Mouse (Mus musculus): ENCODE results near the gene Fsip1. TPM values are rescaled to one million over a fixed set of nuclear protein-coding genes. Genes with fewer than 3 reads are reported as not detected.
A peak's percentile ranks its signal among the peaks of the same experiment; 100 is the strongest.

The Fsip1 gene
- polyA plus RNA-seq, 1 experiment from 2014 or later = 2.3 TPM

DNA sequence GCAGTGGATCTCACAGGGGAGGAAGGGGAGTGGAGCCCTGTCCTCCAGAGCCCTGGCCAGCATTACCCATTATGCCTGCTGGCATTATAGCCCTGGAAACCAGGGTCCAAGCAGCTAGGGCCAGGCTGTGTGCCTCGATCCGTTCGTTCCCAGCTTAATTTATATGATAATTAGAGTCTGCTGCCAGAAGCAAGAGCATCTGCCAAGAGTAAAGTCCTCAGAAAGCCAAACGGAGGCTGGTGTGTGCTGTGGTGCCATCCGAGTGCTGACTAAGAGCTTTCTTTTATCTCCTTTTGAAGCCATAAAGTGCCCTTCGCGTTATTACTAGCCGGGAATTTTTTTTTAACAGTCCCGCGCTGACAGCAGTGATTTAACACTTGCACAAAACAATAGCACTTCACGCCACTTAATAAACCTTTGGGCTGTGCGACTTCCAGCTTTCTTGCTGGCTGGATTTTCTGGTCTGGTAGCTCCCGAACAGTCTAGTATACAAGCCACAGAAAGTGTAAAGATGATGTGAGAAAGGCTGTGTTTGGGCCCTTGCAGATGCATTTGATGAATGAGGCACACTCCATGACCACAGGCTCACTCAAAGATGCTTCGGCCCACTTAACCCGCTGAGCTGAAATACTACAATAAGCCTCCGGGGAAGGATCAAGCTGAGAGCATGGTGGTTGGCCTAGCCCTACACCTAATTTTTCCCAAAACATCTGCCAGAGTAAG lies 52.9 kb downstream of the Fsip1 start:
- no peak for ATAC-seq
- no peak for DNase-seq (ENCODE audit: low spot score)
- Histone ChIP-seq H3K4me3 (ENCODE audit: low read depth, low read length) (no peak overlapping the region), H3K4me1 (ENCODE audit: insufficient read depth, low read depth, low read length) (no peaks in the 10 kb centered on the region; the same call in none of the 2 replicates), H3K9ac (replicated peaks; ENCODE audit: low read depth) (no peak overlapping the region), H3K27ac (ENCODE audit: low read length) (no peak overlapping the region), H3K4me2 (replicated peaks; ENCODE audit: low read depth, low read length) (no peak overlapping the region), H3K9me3 (ENCODE audit: low read length) (no peaks in the 10 kb centered on the region), H3K36me3 (ENCODE audit: insufficient read depth, low read length) (no peaks in the 10 kb centered on the region), H3K27me3 (replicated peaks; ENCODE audit: insufficient read depth, low read length) (no peaks in the 10 kb centered on the region)
- 14% methylated on average over 16 of the region's 16 CpGs for WGBS
- no peak for TF ChIP-seq CTCF (IDR thresholded peaks at IDR 0.05)
- no peak for TF ChIP-seq EP300 (IDR thresholded peaks at IDR 0.05)

DNA sequence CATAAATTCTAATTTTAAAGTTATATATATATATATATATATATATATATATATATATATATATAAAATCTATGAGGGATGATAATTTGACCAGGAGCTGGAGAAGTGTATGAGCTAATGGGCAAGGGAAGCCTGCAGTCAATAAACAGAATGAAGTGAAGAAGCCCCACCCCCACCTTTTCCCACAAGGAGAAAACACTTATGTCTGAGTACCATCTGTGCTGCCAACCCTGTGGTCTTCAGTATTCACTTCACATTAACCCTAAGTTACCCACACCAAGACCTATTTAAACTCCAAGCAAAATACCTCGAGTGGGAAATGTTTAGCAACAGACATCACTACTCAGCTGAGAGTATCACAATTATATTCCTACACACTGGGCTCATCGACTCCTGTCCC lies 53.8 kb downstream of the Fsip1 start:
- no peak overlapping the region for H3K4me3 ChIP-seq (ENCODE audit: low read depth, low read length)
- no peak for TF ChIP-seq EP300 (IDR thresholded peaks at IDR 0.05)
- no peak for TF ChIP-seq CTCF (IDR thresholded peaks at IDR 0.05)

DNA sequence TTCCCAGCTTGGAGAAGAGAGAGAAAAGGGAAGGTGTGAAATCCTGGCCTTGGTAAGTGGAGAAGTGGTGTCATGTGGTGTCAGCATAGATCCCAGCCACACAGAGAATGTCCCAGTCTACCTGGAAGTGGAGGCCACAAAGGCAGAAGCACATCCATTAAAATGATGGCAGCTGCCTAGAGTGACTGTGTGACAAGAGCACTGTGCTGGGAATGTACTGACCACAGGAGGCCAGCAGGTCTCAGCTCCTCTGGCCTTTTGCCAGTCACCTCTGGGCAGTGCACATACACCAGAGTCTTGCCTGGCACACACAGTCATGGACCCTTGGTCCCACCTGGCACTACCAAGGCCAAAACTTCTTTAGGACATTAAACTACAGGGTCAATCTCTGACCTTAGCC lies 54.8 kb downstream of the Fsip1 start:
- Histone ChIP-seq H3K9ac (replicated peaks; ENCODE audit: low read depth) (no peak overlapping the region), H3K36me3 (ENCODE audit: insufficient read depth, low read length) (no peaks in the 10 kb centered on the region), H3K4me1 (ENCODE audit: insufficient read depth, low read depth, low read length) (no peaks in the 10 kb centered on the region; the same call in none of the 2 replicates), H3K4me2 (replicated peaks; ENCODE audit: low read depth, low read length) (no peak overlapping the region), H3K4me3 (ENCODE audit: low read depth, low read length) (no peak overlapping the region), H3K27me3 (replicated peaks; ENCODE audit: insufficient read depth, low read length) (no peaks in the 10 kb centered on the region), H3K9me3 (ENCODE audit: low read length) (no peaks in the 10 kb centered on the region), H3K27ac (ENCODE audit: low read length) (peak overlapping the region; percentile 20; the same call in 1 of the 2 replicates)
- peak; percentile 29; the same call in 1 of the 2 replicates for ATAC-seq
- DNase-seq (ENCODE audit: low spot score) = no peak
- TF ChIP-seq CTCF (IDR thresholded peaks at IDR 0.05) (no peak), EP300 (IDR thresholded peaks at IDR 0.05) (no peak)

More for the DNA sequence above, 53.8 kb downstream of the Fsip1 start:
- H3K27ac ChIP-seq (ENCODE audit: low read length) = no peak overlapping the region
- H3K9me3 ChIP-seq (ENCODE audit: low read length) = no peaks in the 10 kb centered on the region
- H3K9ac ChIP-seq (replicated peaks; ENCODE audit: low read depth) = no peak overlapping the region
- ATAC-seq (no peak), DNase-seq (ENCODE audit: low spot score) (no peak)
- no peaks in the 10 kb centered on the region for H3K36me3 ChIP-seq (ENCODE audit: insufficient read depth, low read length)
- no peaks in the 10 kb centered on the region for H3K27me3 ChIP-seq (replicated peaks; ENCODE audit: insufficient read depth, low read length)
- H3K4me1 ChIP-seq (ENCODE audit: insufficient read depth, low read depth, low read length) = no peaks in the 10 kb centered on the region; the same call in none of the 2 replicates
- 56% methylated on average over 2 of the region's 2 CpGs for WGBS
- no peak overlapping the region for H3K4me2 ChIP-seq (replicated peaks; ENCODE audit: low read depth, low read length)

DNA sequence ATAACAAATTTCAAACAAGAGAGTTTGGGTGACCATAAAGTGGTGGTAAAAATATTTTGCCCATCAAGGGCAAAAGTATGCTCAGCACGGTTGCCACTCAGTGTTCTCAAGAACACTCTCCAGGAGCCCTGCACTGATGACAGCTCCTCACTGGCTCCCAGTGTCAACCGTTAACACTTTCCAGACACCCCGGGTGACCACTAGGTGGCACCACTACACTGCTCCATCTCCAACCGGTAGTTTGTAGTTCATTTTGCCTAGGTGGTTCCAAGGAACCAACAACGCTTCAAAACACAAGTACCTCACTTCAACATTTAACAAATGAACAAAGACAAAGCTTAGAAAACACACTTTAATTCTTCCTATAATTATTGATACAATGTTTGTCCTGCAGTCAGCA lies 56.9 kb downstream of the Fsip1 start:
- H3K4me1 ChIP-seq (ENCODE audit: insufficient read depth, low read depth, low read length) = no peaks in the 10 kb centered on the region; the same call in none of the 2 replicates
- H3K9me3 ChIP-seq (ENCODE audit: low read length) = no peaks in the 10 kb centered on the region
- no peak for TF ChIP-seq EP300 (IDR thresholded peaks at IDR 0.05)
- TF ChIP-seq CTCF (IDR thresholded peaks at IDR 0.05) = peak; percentile 94
- H3K4me3 ChIP-seq (ENCODE audit: low read depth, low read length) = no peak overlapping the region
- WGBS = 2% methylated on average over 5 of the region's 5 CpGs
- no peak overlapping the region for H3K4me2 ChIP-seq (replicated peaks; ENCODE audit: low read depth, low read length)
- no peaks in the 10 kb centered on the region for H3K36me3 ChIP-seq (ENCODE audit: insufficient read depth, low read length)
- peak; percentile 83 for ATAC-seq
- H3K27me3 ChIP-seq (replicated peaks; ENCODE audit: insufficient read depth, low read length) = no peaks in the 10 kb centered on the region
- peak; percentile 85 for DNase-seq (ENCODE audit: low spot score)
- no peak overlapping the region for H3K9ac ChIP-seq (replicated peaks; ENCODE audit: low read depth)
- no peak overlapping the region for H3K27ac ChIP-seq (ENCODE audit: low read length)

DNA sequence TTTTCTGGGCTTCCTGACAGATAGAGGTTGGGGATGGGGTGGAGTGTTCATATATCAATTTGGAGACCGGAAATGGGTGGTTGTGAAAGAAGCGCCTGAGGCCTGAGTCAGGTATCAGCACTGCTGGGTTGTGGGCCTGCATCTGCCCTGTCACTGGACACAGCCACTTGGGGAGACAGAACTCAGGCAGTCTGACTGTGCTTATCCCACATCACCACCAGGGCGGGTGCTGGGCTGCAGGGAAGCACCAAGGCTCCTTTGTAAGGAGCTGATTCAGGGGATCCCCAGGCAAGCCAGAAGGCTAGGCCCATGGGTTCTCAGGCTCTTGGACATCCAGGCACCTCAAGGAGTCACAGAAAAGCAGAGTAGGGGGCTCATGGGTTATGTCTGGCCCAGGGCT lies 59.8 kb downstream of the Fsip1 start:
- peak; percentile 15; the same call in 1 of the 2 replicates for TF ChIP-seq CTCF (IDR thresholded peaks at IDR 0.05)
- TF ChIP-seq EP300 (IDR thresholded peaks at IDR 0.05) = no peak
- no peaks in the 10 kb centered on the region; the same call in 1 of the 2 replicates for H3K4me1 ChIP-seq (ENCODE audit: insufficient read depth, low read depth, low read length)
- H3K4me2 ChIP-seq (replicated peaks; ENCODE audit: low read depth, low read length) = no peak overlapping the region
- H3K9me3 ChIP-seq (ENCODE audit: low read length) = no peaks in the 10 kb centered on the region
- no peak overlapping the region for H3K27ac ChIP-seq (ENCODE audit: low read length)
- no peak overlapping the region for H3K4me3 ChIP-seq (ENCODE audit: low read depth, low read length)
- ATAC-seq (no peak), DNase-seq (ENCODE audit: low spot score) (no peak)
- no peaks in the 10 kb centered on the region for H3K27me3 ChIP-seq (replicated peaks; ENCODE audit: insufficient read depth, low read length)
- no peaks in the 10 kb centered on the region for H3K36me3 ChIP-seq (ENCODE audit: insufficient read depth, low read length)
- H3K9ac ChIP-seq (replicated peaks; ENCODE audit: low read depth) = no peak overlapping the region
- 84% methylated on average over 3 of the region's 3 CpGs for WGBS

DNA sequence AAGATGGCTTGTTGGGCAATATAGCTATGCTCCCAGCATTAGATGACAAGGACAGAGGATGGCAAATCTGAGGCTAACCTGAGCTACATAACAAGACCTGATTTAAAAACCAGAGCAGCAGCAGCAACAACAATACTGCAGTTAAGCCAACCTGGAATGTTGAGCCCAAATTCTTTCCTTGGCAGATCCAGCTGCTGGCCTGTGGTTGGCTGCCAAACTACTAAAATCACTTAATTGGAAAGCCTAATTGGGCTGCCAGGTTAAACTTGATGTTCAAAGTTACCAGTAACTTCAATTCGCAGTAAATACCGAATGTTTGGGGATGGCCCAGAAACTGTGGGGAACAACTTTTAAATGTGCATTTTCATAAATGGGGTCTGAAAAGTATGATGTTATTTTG lies 74.6 kb downstream of the Fsip1 start:
- no peak overlapping the region for H3K27ac ChIP-seq (ENCODE audit: low read length)
- TF ChIP-seq CTCF (IDR thresholded peaks at IDR 0.05) (no peak), EP300 (IDR thresholded peaks at IDR 0.05) (no peak)

More for the DNA sequence above, 74.6 kb downstream of the Fsip1 start:
- no peaks in the 10 kb centered on the region for H3K27me3 ChIP-seq (replicated peaks; ENCODE audit: insufficient read depth, low read length)
- no peak overlapping the region for H3K9ac ChIP-seq (replicated peaks; ENCODE audit: low read depth)
- no peak overlapping the region for H3K4me3 ChIP-seq (ENCODE audit: low read depth, low read length)
- ATAC-seq (no peak), DNase-seq (ENCODE audit: low spot score) (no peak)
- H3K36me3 ChIP-seq (ENCODE audit: insufficient read depth, low read length) = no peaks in the 10 kb centered on the region
- H3K4me1 ChIP-seq (ENCODE audit: insufficient read depth, low read depth, low read length) = no peaks in the 10 kb centered on the region
- 93% methylated on average over 2 of the region's 2 CpGs for WGBS
- H3K9me3 ChIP-seq (ENCODE audit: low read length) = no peaks in the 10 kb centered on the region
- H3K4me2 ChIP-seq (replicated peaks; ENCODE audit: low read depth, low read length) = no peak overlapping the region
